ENCODE assay signal across 9 mouse cellular contexts in the genomic region with DNA sequence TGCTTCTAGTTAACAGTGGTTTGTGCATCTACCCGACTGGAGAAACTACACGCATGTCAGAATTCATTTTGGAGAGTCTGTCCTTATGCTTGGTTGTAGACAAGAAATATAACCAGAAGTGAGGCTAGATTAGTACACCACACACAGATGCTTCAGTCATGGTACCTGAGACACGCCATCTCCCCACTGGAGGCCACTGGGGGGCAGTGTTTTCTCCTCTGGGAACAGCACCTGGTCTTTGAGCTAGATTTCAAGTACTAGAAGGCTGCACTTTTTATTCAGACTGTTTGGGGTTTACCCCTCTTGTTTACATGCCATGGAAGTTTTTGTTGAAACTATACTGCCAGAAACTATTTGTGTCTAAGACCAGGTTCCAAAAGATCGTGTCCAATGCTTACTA. TPM values are rescaled to one million over a fixed set of nuclear protein-coding genes. Genes with fewer than 3 reads are reported as not detected.
DNase-seq lines count a peak whose midpoint lies in the region; ATAC-seq and TF ChIP-seq lines count a peak whose summit lies in the region.
"Had no signal": no experiment of that assay in that cellular context is flagged by ENCODE, and none has a peak within 500 bp of the region (broad histone marks: within the 10 kb centered on the region; RNA-seq: fewer than 3 reads in every experiment).

No protein-coding gene starts in this region.

- H3K4me2 ChIP-seq in kidney, postnatal 0 days (ENCODE audit: low read length) = no peak overlapping the region
- H3K4me2 ChIP-seq: stomach, embryonic 15.5 days had no signal

- intact Hi-C loops in heart, adult 2 months (cut with DNase I) = loop anchor here (5.0 to 10.0 kb wide), 2 partner anchors 147 to 299 kb away; no protein-coding TSS in a partner anchor

- H3K9me3 ChIP-seq in kidney, postnatal 0 days (replicated peaks; ENCODE audit: low read length) = no peaks in the 10 kb centered on the region
- H3K9me3 ChIP-seq: stomach, embryonic 15.5 days had no signal

- H3K4me1 ChIP-seq in heart, adult 2 months (ENCODE audit: control insufficient read depth, insufficient read depth, low read length) = no peaks in the 10 kb centered on the region; the same call in 1 of the 2 replicates
- no peaks in the 10 kb centered on the region for H3K4me1 ChIP-seq in kidney, postnatal 0 days (replicated peaks; ENCODE audit: insufficient read depth, low read length)
- H3K4me1 ChIP-seq: stomach, embryonic 15.5 days had no signal

- TF ChIP-seq CTCF in heart, adult 2 months (IDR thresholded peaks at IDR 0.05) = peak; percentile 81
- TF ChIP-seq CTCF in kidney, postnatal 0 days (IDR thresholded peaks at IDR 0.05; ENCODE audit: low read depth) = peak; percentile 73

- no peak overlapping the region for H3K27ac ChIP-seq in heart, adult 2 months
- H3K27ac ChIP-seq in kidney, postnatal 0 days = no peak overlapping the region
- H3K27ac ChIP-seq: stomach, embryonic 15.5 days had no signal

- no peaks in the 10 kb centered on the region for H3K79me2 ChIP-seq in heart, adult 2 months (replicated peaks; ENCODE audit: control insufficient read depth, insufficient read depth, low read length)

- no peak for TF ChIP-seq EP300 in heart, adult 2 months (IDR thresholded peaks at IDR 0.05; ENCODE audit: insufficient read depth, low read depth, low read length)

- H3K36me3 ChIP-seq in heart, adult 2 months (ENCODE audit: control insufficient read depth, insufficient read depth, low read length) = no peaks in the 10 kb centered on the region
- H3K36me3 ChIP-seq in kidney, postnatal 0 days (ENCODE audit: insufficient read depth, low read length) = no peaks in the 10 kb centered on the region
- H3K36me3 ChIP-seq in splenic B cell, adult 2 months (ENCODE audit: control insufficient read depth, insufficient read depth, low read length, poor library complexity, severe bottlenecking) = no peaks in the 10 kb centered on the region
- H3K36me3 ChIP-seq: stomach, embryonic 15.5 days had no signal

- peak; percentile 32 to 57 for DNase-seq in heart, adult 2 months
- no peak for DNase-seq in heart, adult 11 months
- DNase-seq in 416B (ENCODE audit: low read depth) (peak; percentile 77), ZHBTc4 (ENCODE audit: low read depth, low spot score) (peak; percentile 69)
- peak; percentile 67 to 75 for DNase-seq in cerebellum, postnatal 36 days
- DNase-seq in kidney, postnatal 0 days (ENCODE audit: low spot score) = peak; percentile 45
- DNase-seq in lung, postnatal 36 days = peak; percentile 73
- peak; percentile 71 for DNase-seq in splenic B cell, adult 2 months (ENCODE audit: low read depth, low spot score)

- no peak for ATAC-seq in kidney, postnatal 0 days (replicated peaks; ENCODE audit: low FRiP score, low read depth)

- H3K4me3 ChIP-seq in heart, adult 2 months = no peak overlapping the region
- H3K4me3 ChIP-seq in kidney, postnatal 0 days (replicated peaks; ENCODE audit: low read depth, low read length) = no peak overlapping the region
- H3K4me3 ChIP-seq: stomach, embryonic 15.5 days had no signal

- no peaks in the 10 kb centered on the region for H3K27me3 ChIP-seq in heart, adult 2 months (ENCODE audit: control insufficient read depth, insufficient read depth, low read length)
- no peaks in the 10 kb centered on the region for H3K27me3 ChIP-seq in kidney, postnatal 0 days (ENCODE audit: insufficient read depth, low read length)
- no peaks in the 10 kb centered on the region for H3K27me3 ChIP-seq in splenic B cell, adult 2 months (ENCODE audit: control insufficient read depth, insufficient read depth, low read length, poor library complexity, severe bottlenecking)
- H3K27me3 ChIP-seq: stomach, embryonic 15.5 days had no signal

- WGBS in heart, adult 2 months = 34% methylated on average over 4 of the region's 4 CpGs
- 32% methylated on average over 4 of the region's 4 CpGs for WGBS in kidney, postnatal 0 days

- no peak for TF ChIP-seq POLR2A in heart, adult 2 months (IDR thresholded peaks at IDR 0.05; ENCODE audit: insufficient read depth, low read depth, low read length)

- H3K9ac ChIP-seq in heart, adult 2 months (ENCODE audit: low read depth, low read length) = no peak overlapping the region
- no peak overlapping the region for H3K9ac ChIP-seq in kidney, postnatal 0 days (ENCODE audit: low read depth, low read length)
- H3K9ac ChIP-seq: stomach, embryonic 15.5 days had no signal

RNA-seq across cellular contexts. Expression of a gene that starts 43.2 kb away (rescaled TPM):
- 10 to 100 TPM; 47.1 to 47.7 TPM for total RNA-seq in heart, adult 2 months (2021)
- polyA plus RNA-seq in heart, adult 2 months (2012; rRNA removed) = 19.2 and 34.5 TPM in 2 replicates
- polyA plus RNA-seq in kidney, postnatal 0 days (2015; fragmentation: Nextera tagmentation; extraction: Ambion mirVana) = 165 and 169 TPM in 2 replicates
